ENCODE assay signal across 8 mouse cellular contexts in the genomic region with DNA sequence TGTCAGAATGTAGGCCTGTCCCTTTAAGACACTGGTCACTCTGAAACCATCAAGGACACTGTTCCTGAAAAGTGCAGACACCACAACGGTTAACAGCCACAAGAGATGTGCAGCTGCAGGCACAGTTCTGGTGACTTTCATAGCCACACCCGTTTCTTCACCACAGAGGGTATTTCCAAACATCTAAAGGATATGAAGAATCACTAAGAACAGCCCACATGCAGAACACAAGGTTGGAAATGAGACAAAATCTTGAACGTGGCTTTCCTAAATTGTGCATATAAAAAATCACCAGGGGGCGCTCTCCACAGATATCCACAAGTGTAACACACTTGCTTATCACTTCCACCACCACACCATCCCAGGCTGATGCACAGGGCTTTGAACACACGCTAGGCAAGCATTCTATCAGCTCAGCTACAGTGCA. TPM values are rescaled to one million over a fixed set of nuclear protein-coding genes. Genes with fewer than 3 reads are reported as not detected.
A peak's percentile ranks its signal among the peaks of the same experiment; 100 is the strongest.
DNase-seq lines count a peak whose midpoint lies in the region; ATAC-seq and TF ChIP-seq lines count a peak whose summit lies in the region.
"Had no signal": no experiment of that assay in that cellular context is flagged by ENCODE, and none has a peak within 500 bp of the region (broad histone marks: within the 10 kb centered on the region; RNA-seq: fewer than 3 reads in every experiment).

No protein-coding gene starts in this region.

- no peaks in the 10 kb centered on the region for H3K4me1 ChIP-seq in MEL (ENCODE audit: control insufficient read depth in 1 of 2, insufficient read depth in 2 of 2, low read length in 2 of 2)
- no peaks in the 10 kb centered on the region for H3K4me1 ChIP-seq in liver, embryonic 12.5 days
- no peaks in the 10 kb centered on the region for H3K4me1 ChIP-seq in hindbrain, embryonic 16.5 days (ENCODE audit: control insufficient read depth, insufficient read depth, low read depth, low read length)

- no peak overlapping the region for H3K27ac ChIP-seq in MEL (ENCODE audit: control insufficient read depth, low read depth, low read length)
- H3K27ac ChIP-seq in liver, embryonic 12.5 days = no peak overlapping the region
- H3K27ac ChIP-seq in hindbrain, embryonic 16.5 days (ENCODE audit: low read depth, low read length) = no peak overlapping the region
- H3K27ac ChIP-seq: macrophage had no signal

- peak; percentile 69 for TF ChIP-seq RAD21 in MEL (IDR thresholded peaks at IDR 0.05; ENCODE audit: low read depth, low read length)

- TF ChIP-seq CTCF in MEL (IDR thresholded peaks at IDR 0.05 in 2 of 3, conservative IDR thresholded peaks at IDR 0.05 in 1 of 3; ENCODE audit: control insufficient read depth in 1 of 3, insufficient read depth in 1 of 3, low read depth in 2 of 3, low read length in 3 of 3, poor library complexity in 1 of 3, severe bottlenecking in 1 of 3) = peak; percentile 37 to 80 (median 62)

- no peak overlapping the region for H3K4me2 ChIP-seq in liver, embryonic 12.5 days
- no peak overlapping the region for H3K4me2 ChIP-seq in hindbrain, embryonic 16.5 days (ENCODE audit: low read length)

- no peak overlapping the region for H3K9ac ChIP-seq in MEL (ENCODE audit: control insufficient read depth, low read depth, low read length, poor library complexity, severe bottlenecking)
- H3K9ac ChIP-seq in liver, embryonic 12.5 days = no peak overlapping the region
- no peak overlapping the region for H3K9ac ChIP-seq in hindbrain, embryonic 16.5 days (ENCODE audit: low read depth, low read length)

- TF ChIP-seq POLR2A in MEL (IDR thresholded peaks at IDR 0.05; ENCODE audit: control insufficient read depth in 1 of 2, insufficient read depth in 1 of 2, low read depth in 1 of 2, low read length in 2 of 2, poor library complexity in 1 of 2) = no peak

- peak; percentile 59; the same call in 1 of the 2 replicates for ATAC-seq in liver, embryonic 12.5 days
- no peak for ATAC-seq in hindbrain, embryonic 16.5 days

- peaks cover 0 to 1% of the 10 kb centered on the region in 2 experiments; a peak in 1 of 4 replicates for H3K27me3 ChIP-seq in MEL (ENCODE audit: control insufficient read depth in 1 of 2, insufficient read depth in 2 of 2, low read length in 2 of 2)
- H3K27me3 ChIP-seq in liver, embryonic 12.5 days (replicated peaks) = no peaks in the 10 kb centered on the region
- H3K27me3 ChIP-seq in hindbrain, embryonic 16.5 days (replicated peaks; ENCODE audit: control insufficient read depth, insufficient read depth, low read length) = no peaks in the 10 kb centered on the region

- 20% methylated on average over 5 of the region's 5 CpGs for WGBS in liver, embryonic 12.5 days (ENCODE audit: insufficient replicate concordance)
- WGBS in hindbrain, embryonic 16.5 days = 40% methylated on average over 5 of the region's 5 CpGs

- peak; percentile 12 for DNase-seq in layer of hippocampus, adult 11-12 months (ENCODE audit: low spot score)
- DNase-seq in layer of hippocampus, adult 8-10 months (ENCODE audit: low spot score in 2 of 2) = no peak
- DNase-seq in MEL (ENCODE audit: low read depth, low spot score) = peak; percentile 75
- DNase-seq in c-Kit-positive CD71-negative TER-119-negative erythroid progenitor cells, embryonic 14.5 days (ENCODE audit: low read depth) = peak; percentile 40
- DNase-seq in spleen, postnatal 36 days (ENCODE audit: low spot score in 2 of 2) = peak; percentile 19 to 58

- no peaks in the 10 kb centered on the region for H3K9me3 ChIP-seq in MEL (replicated peaks; ENCODE audit: insufficient read depth, low read length)
- no peaks in the 10 kb centered on the region for H3K9me3 ChIP-seq in liver, embryonic 12.5 days (replicated peaks)
- H3K9me3 ChIP-seq in hindbrain, embryonic 16.5 days (ENCODE audit: control insufficient read depth, low read length) = no peaks in the 10 kb centered on the region

- no peak for TF ChIP-seq EP300 in MEL (IDR thresholded peaks at IDR 0.05; ENCODE audit: low read depth in 1 of 2, low read length in 2 of 2)

- no peaks in the 10 kb centered on the region for H3K36me3 ChIP-seq in MEL (ENCODE audit: control insufficient read depth in 1 of 2, insufficient read depth in 2 of 2, low read length in 2 of 2)
- H3K36me3 ChIP-seq in liver, embryonic 12.5 days = no peaks in the 10 kb centered on the region
- H3K36me3 ChIP-seq in hindbrain, embryonic 16.5 days (ENCODE audit: control insufficient read depth, insufficient read depth, low read length) = no peaks in the 10 kb centered on the region

- H3K4me3 ChIP-seq in MEL (ENCODE audit: control insufficient read depth in 1 of 2, insufficient read depth in 1 of 2, low read depth in 2 of 2, low read length in 2 of 2) = no peak overlapping the region
- H3K4me3 ChIP-seq in liver, embryonic 12.5 days = no peak overlapping the region
- no peak overlapping the region for H3K4me3 ChIP-seq in hindbrain, embryonic 16.5 days (ENCODE audit: low read length)

- no peaks in the 10 kb centered on the region for H3K79me2 ChIP-seq in MEL (ENCODE audit: control insufficient read depth, insufficient read depth, low read length, poor library complexity)

TF ChIP-seq in MEL, 35 proteins besides CTCF, POLR2A, EP300 and RAD21:
- TF ChIP-seq SMC3 (IDR thresholded peaks at IDR 0.05; ENCODE audit: low read depth, low read length) (peak; percentile 89), UBTF (IDR thresholded peaks at IDR 0.05; ENCODE audit: borderline replicate concordance, insufficient read depth, low read depth, low read length) (no peak), ZC3H11A (IDR thresholded peaks at IDR 0.05; ENCODE audit: low read depth, low read length) (peak; percentile 54), MEF2A (IDR thresholded peaks at IDR 0.05; ENCODE audit: extremely low read depth, insufficient replicate concordance, low read depth, low read length, poor library complexity, severe bottlenecking) (no peak), CHD1 (IDR thresholded peaks at IDR 0.05; ENCODE audit: low read depth, low read length) (no peak), MXI1 (IDR thresholded peaks at IDR 0.05; ENCODE audit: low read depth, low read length) (no peak), HCFC1 (IDR thresholded peaks at IDR 0.05; ENCODE audit: low read depth, low read length) (no peak), ELF1 (IDR thresholded peaks at IDR 0.05; ENCODE audit: low read depth, low read length) (no peak), GATA1 (IDR thresholded peaks at IDR 0.05; ENCODE audit: low read depth, low read length) (peak; percentile 38; the same call in 1 of the 2 replicates), MAX (IDR thresholded peaks at IDR 0.05; ENCODE audit: low read length) (no peak), MYB (IDR thresholded peaks at IDR 0.05; ENCODE audit: low read depth, low read length) (no peak)

RNA-seq across cellular contexts. Expression of gene Rexo2, which starts 32.6 kb away (rescaled TPM):
- total RNA-seq in layer of hippocampus, adult 8-10 months (2022) = 100 to 1,000 TPM in 3 of 4 experiments, 10 to 100 TPM in 1; 88.7 to 109 (median 102) TPM
- total RNA-seq in MEL (2012; rRNA removed) = 183 and 190 TPM in 2 replicates
- 100 to 1,000 TPM in 1 of 2 experiments, not detected in 1; 338 TPM for polyA plus RNA-seq in MEL (2012; ENCODE audit: insufficient read depth in 1 of 2, insufficient read length in 2 of 2, low read depth in 1 of 2, low replicate concordance in 2 of 2, missing spikeins in 1 of 2)
- 165 and 172 TPM in 2 replicates for polyA plus RNA-seq in liver, embryonic 12.5 days (2016; fragmentation: Nextera tagmentation; extraction: Ambion mirVana)
- 116 and 122 TPM in 2 replicates for polyA plus RNA-seq in hindbrain, embryonic 16.5 days (2015; fragmentation: Nextera tagmentation; extraction: Ambion mirVana)

RNA-seq across cellular contexts. Expression of gene Rbm7, which starts 47.3 kb away (rescaled TPM):
- 10 to 100 TPM; 35.8 to 39.7 (median 37.2) TPM for total RNA-seq in layer of hippocampus, adult 8-10 months (2022)
- 47.3 and 51.3 TPM in 2 replicates for total RNA-seq in MEL (2012; rRNA removed)
- polyA plus RNA-seq in MEL (2012; ENCODE audit: insufficient read depth in 1 of 2, insufficient read length in 2 of 2, low read depth in 1 of 2, low replicate concordance in 2 of 2, missing spikeins in 1 of 2) = 10 to 100 TPM in 1 of 2 experiments, not detected in 1; 48.4 TPM
- polyA plus RNA-seq in liver, embryonic 12.5 days (2016; fragmentation: Nextera tagmentation; extraction: Ambion mirVana) = 72.1 and 73.6 TPM in 2 replicates
- polyA plus RNA-seq in hindbrain, embryonic 16.5 days (2015; fragmentation: Nextera tagmentation; extraction: Ambion mirVana) = 72.0 and 73.1 TPM in 2 replicates

RNA-seq across cellular contexts. Expression of gene Gm5617, which starts 47.4 kb away (rescaled TPM):
- 10 to 100 TPM; 10.2 to 17.4 (median 11.0) TPM for total RNA-seq in layer of hippocampus, adult 8-10 months (2022)
- 1.1 and 1.7 TPM in 2 replicates for total RNA-seq in MEL (2012; rRNA removed)
- polyA plus RNA-seq in MEL (2012; ENCODE audit: insufficient read depth in 1 of 2, insufficient read length in 2 of 2, low read depth in 1 of 2, low replicate concordance in 2 of 2, missing spikeins in 1 of 2) = 1 to 10 TPM in 1 of 2 experiments, not detected in 1; 1.8 TPM
- 22.1 and 22.4 TPM in 2 replicates for polyA plus RNA-seq in liver, embryonic 12.5 days (2016; fragmentation: Nextera tagmentation; extraction: Ambion mirVana)
- polyA plus RNA-seq in hindbrain, embryonic 16.5 days (2015; fragmentation: Nextera tagmentation; extraction: Ambion mirVana) = 20.2 TPM in 2 replicates

Comparison
In these comparisons a context has a peak if more than half of its experiments do, and no peak if none do; other contexts are left out.
1. DNase-seq: peak in layer of hippocampus, adult 11-12 months (single experiment), MEL (single experiment), c-Kit-positive CD71-negative TER-119-negative erythroid progenitor cells, embryonic 14.5 days (single experiment) and spleen, postnatal 36 days (2 of 2); none in layer of hippocampus, adult 8-10 months (0 of 2).